Comparison of ENCODE assay signal across 11 mouse cellular contexts in genomic region chr3:122460848-122461511, GRCm38 (mm10).
DNase-seq lines count a peak whose midpoint lies in the region; ATAC-seq and TF ChIP-seq lines count a peak whose summit lies in the region.
"Had no signal": no experiment of that assay in that cellular context is flagged by ENCODE, and none has a peak within 500 bp of the region (broad histone marks: within the 10 kb centered on the region; RNA-seq: fewer than 3 reads in every experiment).

No protein-coding gene starts in this region.

- 53% methylated on average over 8 of the region's 8 CpGs for WGBS in kidney, embryonic 16.5 days
- WGBS in kidney, adult 2 months = 63% methylated on average over 8 of the region's 8 CpGs
- 19% methylated on average over 8 of the region's 8 CpGs for WGBS in embryonic facial prominence, embryonic 13.5 days
- WGBS in hindbrain, embryonic 15.5 days = 17% methylated on average over 8 of the region's 8 CpGs
- 8% methylated on average over 8 of the region's 8 CpGs for WGBS in midbrain, embryonic 15.5 days

- peaks cover 36% of the 10 kb centered on the region for H3K4me1 ChIP-seq in kidney, embryonic 16.5 days (ENCODE audit: insufficient read depth, low read length)
- H3K4me1 ChIP-seq in kidney, adult 2 months (ENCODE audit: control insufficient read depth, insufficient read depth, low read length) = peaks cover 13% of the 10 kb centered on the region; the same call in 1 of the 2 replicates
- H3K4me1 ChIP-seq in embryonic facial prominence, embryonic 13.5 days = peaks cover 32% of the 10 kb centered on the region
- H3K4me1 ChIP-seq in hindbrain, embryonic 15.5 days (replicated peaks) = peaks cover 32% of the 10 kb centered on the region
- H3K4me1 ChIP-seq in midbrain, embryonic 15.5 days = peaks cover 37% of the 10 kb centered on the region

- intact Hi-C loops in left cerebral cortex, postnatal 10 days (cut with DNase I) = loop anchor here (5.0 kb wide), 4 partner anchors 156 to 441 kb away; partner anchors contain the start of genes Bcar3 and Fnbp1l

- no peaks in the 10 kb centered on the region for H3K27me3 ChIP-seq in kidney, embryonic 16.5 days (ENCODE audit: insufficient read depth, low read length)
- H3K27me3 ChIP-seq in kidney, adult 2 months (replicated peaks; ENCODE audit: control insufficient read depth, insufficient read depth, low read length) = no peaks in the 10 kb centered on the region
- H3K27me3 ChIP-seq in embryonic facial prominence, embryonic 13.5 days = peaks cover 3% of the 10 kb centered on the region; the same call in 1 of the 2 replicates
- no peaks in the 10 kb centered on the region for H3K27me3 ChIP-seq in hindbrain, embryonic 15.5 days
- no peaks in the 10 kb centered on the region for H3K27me3 ChIP-seq in midbrain, embryonic 15.5 days (replicated peaks)

- ATAC-seq in kidney, embryonic 16.5 days (ENCODE audit: low FRiP score, low TSS enrichment) = no peak
- ATAC-seq in embryonic facial prominence, embryonic 13.5 days (ENCODE audit: insufficient number of reproducible peaks, insufficient read depth, low FRiP score, low TSS enrichment, low read depth) = no peak
- ATAC-seq in hindbrain, embryonic 15.5 days (ENCODE audit: low FRiP score, low read depth) = 0 out of 2 replicates have a peak, but pooled peaks have one; percentile 29
- ATAC-seq in midbrain, embryonic 15.5 days (replicated peaks) = peak; percentile 45
- ATAC-seq: inflammation-experienced regulatory T-cells, adult 6 months had no signal

- no peaks in the 10 kb centered on the region for H3K9me3 ChIP-seq in kidney, embryonic 16.5 days (ENCODE audit: low read length)
- no peaks in the 10 kb centered on the region for H3K9me3 ChIP-seq in embryonic facial prominence, embryonic 13.5 days
- no peaks in the 10 kb centered on the region for H3K9me3 ChIP-seq in hindbrain, embryonic 15.5 days
- no peaks in the 10 kb centered on the region for H3K9me3 ChIP-seq in midbrain, embryonic 15.5 days

- DNase-seq in kidney, adult 2 months = no peak
- no peak for DNase-seq in Muller cell, postnatal 12 days (ENCODE audit: inconsistent ontology term)
- DNase-seq in urinary bladder, adult 18-20 months (ENCODE audit: low spot score in 2 of 2) = no peak
- no peak for DNase-seq in left cerebral cortex, postnatal 10 days (ENCODE audit: extremely low spot score in 1 of 2, low spot score in 2 of 2)
- DNase-seq: thymus, adult 18-20 months had no signal

- no peak for TF ChIP-seq CTCF in kidney, adult 2 months (conservative IDR thresholded peaks at IDR 0.05; ENCODE audit: insufficient read depth, insufficient read length, low read depth, low read length)

- H3K4me3 ChIP-seq in kidney, embryonic 16.5 days (ENCODE audit: low read length) = no peak overlapping the region
- H3K4me3 ChIP-seq in kidney, adult 2 months (ENCODE audit: insufficient read depth, low read depth, low read length) = no peak overlapping the region
- H3K4me3 ChIP-seq in embryonic facial prominence, embryonic 13.5 days = no peak overlapping the region
- H3K4me3 ChIP-seq in hindbrain, embryonic 15.5 days = no peak overlapping the region
- H3K4me3 ChIP-seq in midbrain, embryonic 15.5 days = no peak overlapping the region

- no peak overlapping the region for H3K9ac ChIP-seq in kidney, embryonic 16.5 days (replicated peaks; ENCODE audit: low read length)
- H3K9ac ChIP-seq in embryonic facial prominence, embryonic 13.5 days = peak overlapping the region; percentile 53; the same call in 1 of the 2 replicates
- 0 out of 2 replicates have a peak overlapping the region, but pooled peaks have one; percentile 0 for H3K9ac ChIP-seq in hindbrain, embryonic 15.5 days
- H3K9ac ChIP-seq in midbrain, embryonic 15.5 days = 0 out of 2 replicates have a peak overlapping the region, but pooled peaks have one; percentile 1

- H3K27ac ChIP-seq in kidney, embryonic 16.5 days (ENCODE audit: low read length) = peak overlapping the region; percentile 77
- H3K27ac ChIP-seq in kidney, adult 2 months (ENCODE audit: insufficient read depth, low read depth, low read length) = no peak overlapping the region
- H3K27ac ChIP-seq in embryonic facial prominence, embryonic 13.5 days = peak overlapping the region; percentile 83
- H3K27ac ChIP-seq in hindbrain, embryonic 15.5 days (replicated peaks) = peak overlapping the region; percentile 14
- peak overlapping the region; percentile 72 for H3K27ac ChIP-seq in midbrain, embryonic 15.5 days
- H3K27ac ChIP-seq: macrophage had no signal

- TF ChIP-seq POLR2A in kidney, adult 2 months (IDR thresholded peaks at IDR 0.05; ENCODE audit: low read depth, low read length) = no peak

- H3K4me2 ChIP-seq in kidney, embryonic 16.5 days (replicated peaks; ENCODE audit: low read depth, low read length) = no peak overlapping the region
- peak overlapping the region; percentile 32 for H3K4me2 ChIP-seq in embryonic facial prominence, embryonic 13.5 days
- peak overlapping the region; percentile 36; the same call in 1 of the 2 replicates for H3K4me2 ChIP-seq in hindbrain, embryonic 15.5 days
- H3K4me2 ChIP-seq in midbrain, embryonic 15.5 days = peak overlapping the region; percentile 31; the same call in 1 of the 2 replicates

- no peaks in the 10 kb centered on the region for H3K36me3 ChIP-seq in kidney, embryonic 16.5 days (ENCODE audit: insufficient read depth, low read length)
- H3K36me3 ChIP-seq in kidney, adult 2 months (ENCODE audit: control insufficient read depth, insufficient read depth, low read length) = no peaks in the 10 kb centered on the region
- H3K36me3 ChIP-seq in embryonic facial prominence, embryonic 13.5 days = no peaks in the 10 kb centered on the region
- no peaks in the 10 kb centered on the region for H3K36me3 ChIP-seq in hindbrain, embryonic 15.5 days
- no peaks in the 10 kb centered on the region for H3K36me3 ChIP-seq in midbrain, embryonic 15.5 days (replicated peaks)

Comparison
In these comparisons a context has a peak if more than half of its experiments do, and no peak if none do; other contexts are left out.
1. ATAC-seq: peak in hindbrain, embryonic 15.5 days (single experiment) and midbrain, embryonic 15.5 days (single experiment); none in kidney, embryonic 16.5 days (single experiment) and embryonic facial prominence, embryonic 13.5 days (single experiment).